Mouse (Mus musculus) T-helper 17 cell (primary cell): Measurements from ENCODE around the gene A3galt2.

Source experiments
- in situ Hi-C, 2 experiments: fragments of 300-600 bp; cut with MboI, MseI; formaldehyde crosslinking; loops; 1 replicate in 1 of 2; 2 replicates in 1 of 2; pipeline ENCODE4 v1.15.1; 2025; ENCODE audit warnings: high pct_unique_total_duplicates in 2 of 2

Gene A3galt2

GRCm38 (mm10) chr4:128727721-128728430 is 27.3 kb upstream of the A3galt2 start:
- in situ Hi-C loops, result no loop called here

- in situ Hi-C loops, result no loop called here
Measured at GRCm38 (mm10) chr4:128728431-128728851, 26.7 kb upstream of the A3galt2 start.

GRCm38 (mm10) chr4:128729033-128729708 is 26.0 kb upstream of the A3galt2 start:
- in situ Hi-C loops, result no loop called here

- in situ Hi-C loops, result no loop called here
Measured at GRCm38 (mm10) chr4:128729709-128730037, 25.5 kb upstream of the A3galt2 start.

- in situ Hi-C loops, result no loop called here
Measured at GRCm38 (mm10) chr4:128730271-128730670, 24.9 kb upstream of the A3galt2 start.

- in situ Hi-C loops, result no loop called here
Measured at GRCm38 (mm10) chr4:128732794-128733193, 22.4 kb upstream of the A3galt2 start.

- in situ Hi-C loops, result no loop called here
Measured at GRCm38 (mm10) chr4:128733496-128733895, 21.7 kb upstream of the A3galt2 start.

- in situ Hi-C loops, result no loop called here
Measured at GRCm38 (mm10) chr4:128734217-128734616, 20.9 kb upstream of the A3galt2 start.

GRCm38 (mm10) chr4:128734721-128735671 is 20.2 kb upstream of the A3galt2 start:
- in situ Hi-C loops, result no loop called here

- in situ Hi-C loops, result no loop called here
Measured at GRCm38 (mm10) chr4:128737137-128737589, 18.0 kb upstream of the A3galt2 start.

- in situ Hi-C loops, result no loop called here
Measured at GRCm38 (mm10) chr4:128737825-128738610, 17.1 kb upstream of the A3galt2 start.

- in situ Hi-C loops, result no loop called here
Measured at GRCm38 (mm10) chr4:128740878-128741277, 14.3 kb upstream of the A3galt2 start.

GRCm38 (mm10) chr4:128741906-128742305 is 13.3 kb upstream of the A3galt2 start:
- in situ Hi-C loops, result no loop called here

GRCm38 (mm10) chr4:128742379-128742970 is 12.7 kb upstream of the A3galt2 start:
- in situ Hi-C loops, result no loop called here

- in situ Hi-C loops, result no loop called here
Measured at GRCm38 (mm10) chr4:128743031-128743626, 12.0 kb upstream of the A3galt2 start.

- in situ Hi-C loops, result no loop called here
Measured at GRCm38 (mm10) chr4:128745160-128745559, 10.0 kb upstream of the A3galt2 start.

GRCm38 (mm10) chr4:128747614-128748270 is 7.4 kb upstream of the A3galt2 start:
- in situ Hi-C loops, result no loop called here

GRCm38 (mm10) chr4:128748309-128748708 is 6.9 kb upstream of the A3galt2 start:
- in situ Hi-C loops, result no loop called here

- in situ Hi-C loops, result no loop called here
Measured at GRCm38 (mm10) chr4:128751006-128751405, 4.2 kb upstream of the A3galt2 start.
